Mouse (Mus musculus) hindbrain, embryonic 11.5 days (tissue): ENCODE measurements around the gene Cenpe. TPM values are rescaled to one million over a fixed set of nuclear protein-coding genes. Genes with fewer than 3 reads are reported as not detected.

Source experiments
- ATAC-seq: fragments of 200-750 bp; cut with Nextera tagmentation; 2 replicates; pipeline ENCODE4 v1.8.0; 2017; ENCODE audit warnings: mild to moderate bottlenecking, moderate TSS enrichment, moderate library complexity; ENCODE audit not compliant: low FRiP score
- DNase-seq: peaks from one replicate; pipeline ENCODE4 v3.0.0-alpha.2; 2015; ENCODE audit warnings: low spot score
- H3K27ac ChIP-seq: fragments of 300-500 bp; sonication (generic); 2 replicates; pipeline ENCODE4 v1.5.1; 2014; ENCODE audit warnings: mild to moderate bottlenecking, low read depth, low read length
- H3K27me3 ChIP-seq: fragments of 300-500 bp; sonication (generic); 2 replicates; pipeline ENCODE4 v1.6.1; 2014; ENCODE audit warnings: mild to moderate bottlenecking, low read length, moderate library complexity, mixed read lengths; ENCODE audit not compliant: control insufficient read depth, insufficient read depth
- H3K36me3 ChIP-seq: fragments of 300-500 bp; sonication (generic); 2 replicates; pipeline ENCODE4 v1.6.1; 2014; ENCODE audit warnings: mild to moderate bottlenecking, low read length, moderate library complexity, mixed read lengths; ENCODE audit not compliant: control insufficient read depth, insufficient read depth
- H3K4me1 ChIP-seq: fragments of 300-500 bp; sonication (generic); replicated peaks from 2 replicates; pipeline ENCODE4 v1.6.1; 2014; ENCODE audit warnings: low read length, mixed read lengths; ENCODE audit not compliant: control insufficient read depth, insufficient read depth
- H3K4me2 ChIP-seq: fragments of 300-500 bp; sonication (generic); replicated peaks from 2 replicates; pipeline ENCODE4 v1.6.1; 2014; ENCODE audit warnings: mild to moderate bottlenecking, low read depth, low read length
- H3K4me3 ChIP-seq: fragments of 300-500 bp; sonication (generic); 2 replicates; pipeline ENCODE4 v1.5.1; 2014; ENCODE audit warnings: low read depth, low read length
- H3K9ac ChIP-seq: fragments of 300-500 bp; sonication (generic); 2 replicates; pipeline ENCODE4 v1.6.1; 2014; ENCODE audit warnings: low read depth, low read length
- H3K9me3 ChIP-seq: fragments of 300-500 bp; sonication (generic); 2 replicates; pipeline ENCODE4 v1.6.1; 2016; ENCODE audit warnings: low read length; ENCODE audit not compliant: control insufficient read depth
- WGBS: fragments of 180-500 bp; shearing (Covaris S2); extraction: QIAGEN DNeasy Blood & Tissue Kit; methylation state at CpG from one replicate; pipeline ENCODE4 v1.1.7; 2014; 5-methylcytosine and 5-hydroxymethylcytosine counted together
- polyA plus RNA-seq: library from polyadenylated mRNA; unstranded; fragments of >200 nt; fragmentation: Nextera tagmentation; extraction: Ambion mirVana; gene quantifications from 2 replicates; pipeline ENCODE4 v1.2.1, GENCODE M21; 2014

The Cenpe gene
- polyA plus RNA-seq, 1 experiment from 2014 or later: 43.5 TPM

- WGBS: 85% methylated on average over 8 of the region's 8 CpGs
- no peaks in the 10 kb centered on the region for H3K36me3 ChIP-seq
- H3K4me3 ChIP-seq: no peak overlapping the region
These were observed 75.9 kb downstream of the Cenpe start for GRCm38 (mm10) chr3:135288138-135288750.

GRCm38 (mm10) chr3:135289148-135289547 is 76.8 kb downstream of the Cenpe start:
- H3K36me3 ChIP-seq: no peaks in the 10 kb centered on the region
- H3K27ac ChIP-seq: no peak overlapping the region
- H3K9me3 ChIP-seq: no peaks in the 10 kb centered on the region
- DNase-seq: no peak
- WGBS: 85% methylated on average over 1 of the region's 1 CpGs
- no peak overlapping the region for H3K4me2 ChIP-seq
- no peak overlapping the region for H3K4me3 ChIP-seq
- no peaks in the 10 kb centered on the region for H3K27me3 ChIP-seq
- no peak overlapping the region for H3K9ac ChIP-seq
- H3K4me1 ChIP-seq: no peaks in the 10 kb centered on the region
- ATAC-seq: no peak

More at GRCm38 (mm10) chr3:135288138-135288750, 75.9 kb downstream of the Cenpe start:
- H3K4me2 ChIP-seq: no peak overlapping the region
- no peaks in the 10 kb centered on the region for H3K27me3 ChIP-seq
- no peak for ATAC-seq
- no peak overlapping the region for H3K27ac ChIP-seq
- no peaks in the 10 kb centered on the region for H3K4me1 ChIP-seq
- no peak overlapping the region for H3K9ac ChIP-seq
- no peak for DNase-seq
- no peaks in the 10 kb centered on the region for H3K9me3 ChIP-seq

- H3K4me3 ChIP-seq: no peak overlapping the region
- DNase-seq: peak; percentile 73
- ATAC-seq: peak; percentile 72
- H3K27me3 ChIP-seq: no peaks in the 10 kb centered on the region
- no peaks in the 10 kb centered on the region for H3K4me1 ChIP-seq
- H3K4me2 ChIP-seq: no peak overlapping the region
- no peaks in the 10 kb centered on the region for H3K36me3 ChIP-seq
- WGBS: 98% methylated on average over 7 of the region's 7 CpGs
- H3K27ac ChIP-seq: no peak overlapping the region
- H3K9ac ChIP-seq: no peak overlapping the region
- no peaks in the 10 kb centered on the region for H3K9me3 ChIP-seq
These were observed 78.0 kb downstream of the Cenpe start for GRCm38 (mm10) chr3:135290249-135290894.

GRCm38 (mm10) chr3:135293703-135294102 is 81.4 kb downstream of the Cenpe start:
- no peaks in the 10 kb centered on the region for H3K9me3 ChIP-seq
- no peak for ATAC-seq
- no peak overlapping the region for H3K9ac ChIP-seq
- H3K4me3 ChIP-seq: no peak overlapping the region
- no peaks in the 10 kb centered on the region for H3K36me3 ChIP-seq
- H3K27ac ChIP-seq: no peak overlapping the region
- H3K4me1 ChIP-seq: no peaks in the 10 kb centered on the region
- no peak overlapping the region for H3K4me2 ChIP-seq
- DNase-seq: no peak
- 56% methylated on average over 7 of the region's 7 CpGs for WGBS
- no peaks in the 10 kb centered on the region for H3K27me3 ChIP-seq

- H3K27me3 ChIP-seq: no peaks in the 10 kb centered on the region
- ATAC-seq (no peak), DNase-seq (no peak)
- no peak overlapping the region for H3K27ac ChIP-seq
- 87% methylated on average over 1 of the region's 1 CpGs for WGBS
- H3K36me3 ChIP-seq: no peaks in the 10 kb centered on the region
- no peak overlapping the region for H3K4me2 ChIP-seq
- H3K9ac ChIP-seq: no peak overlapping the region
- no peaks in the 10 kb centered on the region for H3K9me3 ChIP-seq
- H3K4me1 ChIP-seq: no peaks in the 10 kb centered on the region
- no peak overlapping the region for H3K4me3 ChIP-seq
These were observed 83.2 kb downstream of the Cenpe start for GRCm38 (mm10) chr3:135295559-135295958.

- WGBS: 91% methylated on average over 3 of the region's 3 CpGs
- DNase-seq (no peak), ATAC-seq (no peak)
- H3K4me1 ChIP-seq: no peaks in the 10 kb centered on the region
- no peak overlapping the region for H3K4me3 ChIP-seq
- no peaks in the 10 kb centered on the region for H3K27me3 ChIP-seq
- H3K4me2 ChIP-seq: no peak overlapping the region
- no peak overlapping the region for H3K9ac ChIP-seq
- H3K36me3 ChIP-seq: no peaks in the 10 kb centered on the region
- no peaks in the 10 kb centered on the region for H3K9me3 ChIP-seq
- H3K27ac ChIP-seq: no peak overlapping the region
These were observed 86.2 kb downstream of the Cenpe start for GRCm38 (mm10) chr3:135298560-135298959.

GRCm38 (mm10) chr3:135300081-135300480 is 87.7 kb downstream of the Cenpe start:
- WGBS: 66% methylated on average over 6 of the region's 6 CpGs
- Histone ChIP-seq H3K4me3 (no peak overlapping the region), H3K27ac (no peak overlapping the region), H3K4me2 (no peak overlapping the region), H3K4me1 (no peaks in the 10 kb centered on the region), H3K9ac (no peak overlapping the region), H3K36me3 (no peaks in the 10 kb centered on the region), H3K9me3 (no peaks in the 10 kb centered on the region), H3K27me3 (no peaks in the 10 kb centered on the region)
- ATAC-seq (no peak), DNase-seq (no peak)

- WGBS: 11% methylated on average over 6 of the region's 6 CpGs
- ATAC-seq (peak; percentile 51; the same call in 1 of the 2 replicates), DNase-seq (peak; percentile 44)
- Histone ChIP-seq H3K27me3 (no peaks in the 10 kb centered on the region), H3K27ac (no peak overlapping the region), H3K9me3 (no peaks in the 10 kb centered on the region), H3K4me3 (no peak overlapping the region), H3K36me3 (no peaks in the 10 kb centered on the region), H3K9ac (no peak overlapping the region), H3K4me1 (no peaks in the 10 kb centered on the region; the same call in 1 of the 2 replicates), H3K4me2 (no peak overlapping the region)
These were observed 91.7 kb downstream of the Cenpe start for GRCm38 (mm10) chr3:135304060-135304459.

- Histone ChIP-seq H3K9ac (no peak overlapping the region), H3K27me3 (no peaks in the 10 kb centered on the region), H3K4me3 (no peak overlapping the region), H3K9me3 (no peaks in the 10 kb centered on the region), H3K36me3 (no peaks in the 10 kb centered on the region), H3K4me1 (no peaks in the 10 kb centered on the region; the same call in 1 of the 2 replicates), H3K4me2 (no peak overlapping the region), H3K27ac (no peak overlapping the region)
- 12% methylated on average over 9 of the region's 9 CpGs for WGBS
- DNase-seq: peak; percentile 45
- peak; percentile 51; the same call in 1 of the 2 replicates for ATAC-seq
These were observed 92.2 kb downstream of the Cenpe start for GRCm38 (mm10) chr3:135304566-135304965.
